Mouse (Mus musculus) lung, embryonic 14.5 days (tissue): ENCODE results near the gene Cdc42ep5. TPM values are rescaled to one million over a fixed set of nuclear protein-coding genes. Genes with fewer than 3 reads are reported as not detected.
"Not testable (repeated sequence)": the region's sequence is repeated elsewhere in the genome, so short reads cannot be mapped to it uniquely, and the experiment has no call there.

Experiments
- ATAC-seq: fragments of 200-750 bp; cut with Nextera tagmentation; 2 replicates; pipeline ENCODE4 v1.8.0; 2017; ENCODE audit warnings: mild to moderate bottlenecking, moderate TSS enrichment, moderate library complexity; ENCODE audit not compliant: insufficient read depth
- DNase-seq: peaks from one replicate; pipeline ENCODE4 v3.0.0-alpha.2; 2015
- H3K27ac ChIP-seq: fragments of 300-500 bp; sonication (generic); 2 replicates; pipeline ENCODE4 v1.5.1; 2014; ENCODE audit warnings: low read depth, mild to moderate bottlenecking, moderate library complexity
- H3K27me3 ChIP-seq: fragments of 300-500 bp; sonication (generic); 2 replicates; pipeline ENCODE4 v1.6.1; 2014; ENCODE audit warnings: low read length, control low read depth; ENCODE audit not compliant: insufficient read depth
- H3K36me3 ChIP-seq: fragments of 300-500 bp; sonication (generic); 2 replicates; pipeline ENCODE4 v1.6.1; 2014; ENCODE audit warnings: control low read depth; ENCODE audit not compliant: insufficient read depth
- H3K4me1 ChIP-seq: fragments of 300-500 bp; sonication (generic); 2 replicates; pipeline ENCODE4 v1.6.1; 2014; ENCODE audit warnings: antibody characterized with exemption, control low read depth; ENCODE audit not compliant: insufficient read depth
- H3K4me2 ChIP-seq: fragments of 300-500 bp; sonication (generic); 2 replicates; pipeline ENCODE4 v1.6.1; 2014; ENCODE audit warnings: mild to moderate bottlenecking
- H3K4me3 ChIP-seq: fragments of 300-500 bp; sonication (generic); 2 replicates; pipeline ENCODE4 v1.5.1; 2014; ENCODE audit warnings: low read depth, low read length
- H3K9ac ChIP-seq: fragments of 300-500 bp; sonication (generic); 2 replicates; pipeline ENCODE4 v1.6.1; 2014
- H3K9me3 ChIP-seq: fragments of 300-500 bp; sonication (generic); 2 replicates; pipeline ENCODE4 v1.6.1; 2016; ENCODE audit warnings: low read depth, low read length, control low read depth
- CTCF ChIP-seq: IDR thresholded peaks from 2 replicates; pipeline ENCODE4 v1.5.1; 2016; ENCODE audit warnings: antibody characterized with exemption, low read depth
- WGBS: fragments of 180-500 bp; shearing (Covaris S2); extraction: QIAGEN DNeasy Blood & Tissue Kit; methylation state at CpG from one replicate; pipeline ENCODE4 v1.1.7; 2014; 5-methylcytosine and 5-hydroxymethylcytosine counted together
- polyA plus RNA-seq: library from polyadenylated mRNA; unstranded; fragments of >200 nt; fragmentation: Nextera tagmentation; extraction: Ambion mirVana; gene quantifications from 2 replicates; pipeline ENCODE4 v1.2.1, GENCODE M21; 2014

Gene Cdc42ep5
- 33.3 and 37.5 TPM in 2 replicates for polyA plus RNA-seq

DNA sequence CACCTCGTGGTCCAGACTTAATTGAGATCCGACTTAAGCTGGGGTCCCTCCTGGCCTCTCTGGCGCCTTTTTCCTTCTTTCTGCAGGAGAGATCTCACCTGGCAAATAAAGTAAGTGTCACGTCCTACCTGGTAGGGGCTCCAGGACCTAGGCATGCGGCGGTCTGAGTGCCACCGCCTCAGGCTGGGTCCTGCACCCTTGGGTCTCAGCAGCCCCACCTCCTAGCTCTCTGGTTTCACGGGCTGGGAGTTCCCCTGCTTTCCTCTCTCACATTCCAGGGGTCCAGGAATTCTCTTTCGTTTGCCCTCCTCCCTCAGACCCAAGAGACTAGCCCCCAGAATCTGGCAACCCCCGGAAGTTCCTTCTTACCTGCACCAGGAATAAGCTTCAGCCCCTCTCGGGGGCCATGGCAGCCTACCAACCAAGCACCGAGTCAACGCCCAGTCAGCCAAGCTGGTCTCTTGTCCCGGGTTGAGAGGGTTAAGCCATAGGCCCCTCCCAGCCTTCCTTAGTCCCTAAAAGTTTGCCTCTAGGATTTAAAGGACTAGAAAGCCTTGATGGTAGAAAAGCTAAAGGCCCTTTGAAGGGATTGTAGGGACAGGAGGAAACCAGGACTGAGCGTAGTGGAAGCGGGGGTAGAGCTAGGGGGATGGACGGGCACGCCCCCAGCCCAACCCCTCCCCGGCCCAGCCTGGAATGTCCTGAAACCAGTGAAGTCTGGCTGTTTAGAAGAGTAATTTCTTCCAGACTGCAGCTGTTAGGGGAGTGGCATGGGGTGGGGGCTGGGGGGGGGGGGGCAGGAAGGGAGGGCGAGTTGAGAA, at the start of gene Cdc42ep5:
TSS of gene Cdc42ep5 (minus strand) at position 771 of the 821 bp plus-strand sequence.
- under 1% methylated on average over 19 of the region's 20 CpGs for WGBS

DNA sequence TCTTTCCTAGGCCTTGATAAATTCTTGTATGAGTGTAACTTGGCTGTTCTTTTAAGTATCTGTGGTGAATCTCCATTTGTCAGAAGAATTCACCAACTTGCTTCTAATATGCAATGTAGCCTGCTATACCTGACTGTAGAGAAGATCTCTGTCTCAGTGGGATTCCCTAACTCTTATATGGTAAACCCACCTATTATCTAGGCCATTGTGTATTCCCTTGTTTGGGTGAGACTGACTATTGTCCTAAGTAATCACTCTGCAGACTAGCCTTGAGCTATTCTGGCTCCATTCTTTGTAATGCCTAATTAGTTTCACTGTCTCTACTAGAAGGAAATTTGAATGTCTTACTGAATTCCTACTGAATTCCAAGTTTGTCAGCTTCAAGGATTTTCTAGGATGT, 48.8 kb upstream of the Cdc42ep5 start:
- DNase-seq, H3K36me3 ChIP-seq, H3K27ac ChIP-seq, ATAC-seq, H3K4me1 ChIP-seq, H3K27me3 ChIP-seq, H3K9ac ChIP-seq, H3K4me2 ChIP-seq, H3K9me3 ChIP-seq, H3K4me3 ChIP-seq: not testable (repeated sequence)

More for the DNA sequence above, at the start of gene Cdc42ep5:
- no peak for TF ChIP-seq CTCF
- Histone ChIP-seq H3K27me3 (no peaks in the 10 kb centered on the region), H3K4me3 (peak within 1 kb of the TSS; percentile 49), H3K9ac (peak within 1 kb of the TSS; percentile 54), H3K4me2 (peak within 1 kb of the TSS; percentile 78), H3K9me3 (no peaks in the 10 kb centered on the region), H3K27ac (peak within 1 kb of the TSS; percentile 79), H3K4me1 (no peaks in the 10 kb centered on the region; the same call in 1 of the 2 replicates), H3K36me3 (no peaks in the 10 kb centered on the region)
- peak; percentile 98 for ATAC-seq
- peak; percentile 79 for DNase-seq

DNA sequence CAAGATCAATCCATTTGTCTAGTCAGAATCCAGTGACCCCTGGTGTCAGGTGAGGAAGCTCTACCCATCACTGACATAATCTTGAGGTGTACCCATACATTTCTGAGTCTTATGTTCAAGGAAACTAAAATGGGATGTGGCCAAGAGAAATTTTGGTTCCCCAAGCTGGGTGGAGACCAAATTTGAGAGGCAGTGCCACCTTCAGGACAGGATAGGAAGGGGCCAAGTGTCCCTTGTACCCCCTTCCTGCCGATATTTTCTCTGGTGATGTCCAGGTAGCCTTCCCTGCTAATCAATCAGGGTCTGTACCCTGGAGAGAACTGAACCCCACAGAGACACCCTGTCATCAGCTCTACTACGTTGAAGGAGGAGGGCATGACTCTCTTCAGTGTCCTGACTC, 44.0 kb upstream of the Cdc42ep5 start:
- WGBS, result 33% methylated on average over 2 of the region's 2 CpGs
- Histone ChIP-seq H3K27me3 (no peaks in the 10 kb centered on the region), H3K9me3 (no peaks in the 10 kb centered on the region), H3K4me3 (no peak overlapping the region), H3K4me2 (no peak overlapping the region), H3K27ac (no peak overlapping the region), H3K9ac (no peak overlapping the region), H3K36me3 (no peaks in the 10 kb centered on the region), H3K4me1 (no peaks in the 10 kb centered on the region)
- TF ChIP-seq CTCF, result 0 out of 2 replicates have a peak, but pooled peaks have one; percentile 4
- ATAC-seq, result no peak
- no peak for DNase-seq

DNA sequence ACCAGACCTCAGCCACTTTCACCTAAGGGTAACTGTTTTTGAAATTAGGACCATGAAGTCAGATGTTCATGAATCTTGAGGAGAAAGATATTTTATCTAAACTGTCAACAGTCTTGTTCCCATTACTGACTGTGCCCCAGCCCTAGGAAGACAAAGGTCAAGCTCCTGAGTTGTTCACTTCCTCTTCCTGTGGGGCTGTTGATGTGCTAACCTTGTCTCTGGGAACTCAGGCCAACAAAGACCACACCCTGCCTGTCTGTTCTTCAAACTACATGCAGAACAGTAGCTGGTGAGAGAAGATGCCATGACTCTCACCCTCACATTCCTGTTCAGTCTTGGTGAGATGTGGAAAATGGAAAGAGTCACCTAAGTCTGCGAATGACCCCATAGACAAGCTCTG, 42.5 kb upstream of the Cdc42ep5 start:
- WGBS, result 75% methylated on average over 1 of the region's 1 CpGs
- no peaks in the 10 kb centered on the region for H3K9me3 ChIP-seq
- no peak for DNase-seq
- no peak overlapping the region for H3K4me3 ChIP-seq
- H3K4me2 ChIP-seq, result no peak overlapping the region
- no peak for ATAC-seq
- H3K27me3 ChIP-seq, result no peaks in the 10 kb centered on the region
- no peak for TF ChIP-seq CTCF
- no peak overlapping the region for H3K9ac ChIP-seq
- no peaks in the 10 kb centered on the region for H3K4me1 ChIP-seq
- H3K27ac ChIP-seq, result no peak overlapping the region
- no peaks in the 10 kb centered on the region for H3K36me3 ChIP-seq

DNA sequence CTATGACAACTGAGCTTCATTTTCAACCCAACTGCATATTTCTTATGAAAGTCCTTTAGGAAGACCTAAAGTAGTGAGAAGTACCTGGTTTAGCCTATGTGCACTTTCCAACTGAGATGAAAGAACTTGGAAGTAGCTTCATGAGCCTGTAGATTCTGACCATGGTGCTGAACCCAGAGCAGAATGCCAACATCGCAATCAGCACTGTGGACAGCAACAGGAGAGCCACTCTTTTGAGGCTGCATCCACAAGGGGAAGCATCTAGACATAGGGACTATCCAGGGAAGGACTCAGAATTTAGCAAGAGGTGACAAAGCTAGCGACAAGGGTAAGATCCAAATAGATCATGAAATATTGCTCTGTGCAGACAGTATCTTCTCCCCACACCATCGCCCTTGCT, 13.8 kb upstream of the Cdc42ep5 start:
- WGBS, result 39% methylated on average over 3 of the region's 3 CpGs
- H3K9me3 ChIP-seq, result no peaks in the 10 kb centered on the region

DNA sequence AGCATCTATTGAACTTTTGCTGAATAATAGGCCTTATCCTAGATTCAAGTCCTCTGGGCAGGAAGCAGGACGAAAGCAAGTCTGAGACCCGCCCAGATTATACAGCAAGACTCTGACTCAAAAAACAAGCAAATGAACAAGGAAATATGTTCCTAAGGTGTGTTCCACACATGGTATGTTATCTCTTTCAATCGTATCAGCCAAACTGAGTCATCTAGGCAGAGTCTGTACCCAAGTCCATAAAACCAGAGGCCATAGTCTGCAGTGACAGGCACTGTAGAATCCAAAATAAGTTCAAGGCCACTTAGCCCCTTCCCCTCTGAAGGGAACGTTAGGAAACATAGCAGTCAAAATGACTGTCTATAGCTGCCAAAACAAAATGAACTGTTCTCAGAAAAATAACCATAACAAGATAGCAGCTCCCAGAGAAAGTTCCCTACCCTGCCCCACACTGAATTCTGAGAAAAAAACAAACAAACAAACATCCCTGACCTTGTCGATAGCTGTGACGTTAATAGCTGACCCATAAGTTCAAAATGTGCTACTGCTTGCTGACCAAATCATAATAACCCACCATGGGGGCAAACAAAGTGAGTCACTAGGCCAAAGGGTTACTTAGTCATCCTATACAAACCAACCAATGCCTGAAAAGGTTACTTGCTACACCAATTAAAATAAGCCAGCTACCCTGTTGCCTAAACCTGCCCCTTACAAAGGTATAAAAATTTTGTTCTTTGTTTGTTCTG, 5.7 kb upstream of the Cdc42ep5 start:
- no peak overlapping the region for H3K4me3 ChIP-seq
- ATAC-seq, result no peak
- H3K27me3 ChIP-seq, result no peaks in the 10 kb centered on the region
- no peak overlapping the region for H3K4me2 ChIP-seq
- DNase-seq, result no peak
- no peaks in the 10 kb centered on the region for H3K36me3 ChIP-seq
- H3K9ac ChIP-seq, result no peak overlapping the region
- H3K4me1 ChIP-seq, result no peaks in the 10 kb centered on the region
- TF ChIP-seq CTCF, result no peak
- no peaks in the 10 kb centered on the region for H3K9me3 ChIP-seq
- H3K27ac ChIP-seq, result no peak overlapping the region
- 67% methylated on average over 6 of the region's 6 CpGs for WGBS

More for the DNA sequence above, 13.8 kb upstream of the Cdc42ep5 start:
- Histone ChIP-seq H3K4me3 (no peak overlapping the region), H3K36me3 (no peaks in the 10 kb centered on the region), H3K4me1 (no peaks in the 10 kb centered on the region), H3K9ac (no peak overlapping the region), H3K27ac (no peak overlapping the region), H3K27me3 (no peaks in the 10 kb centered on the region), H3K4me2 (no peak overlapping the region)
- no peak for TF ChIP-seq CTCF
- peak; percentile 83 for DNase-seq
- ATAC-seq, result no peak

DNA sequence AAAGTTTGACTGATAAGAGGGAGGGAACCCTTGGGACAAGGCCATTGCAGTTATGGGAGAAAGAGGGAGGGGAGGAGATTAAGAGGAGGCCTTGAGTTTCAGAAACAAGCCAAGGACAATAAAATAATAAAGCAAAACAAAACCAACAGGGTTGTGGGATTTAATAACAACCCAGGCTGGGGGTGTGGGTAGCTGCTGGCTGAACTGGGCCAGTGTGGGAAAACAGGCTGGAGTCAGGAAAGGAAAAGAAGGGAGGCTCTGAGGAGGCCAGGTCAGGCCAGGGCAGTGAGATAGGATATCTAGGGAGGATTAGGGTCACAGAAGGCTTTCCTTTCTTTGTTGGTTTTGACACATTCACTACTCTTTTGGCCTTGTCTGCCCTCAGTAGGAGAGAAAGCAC, 2.4 kb upstream of the Cdc42ep5 start:
- ATAC-seq (no peak), DNase-seq (no peak)
- Histone ChIP-seq H3K4me1 (no peaks in the 10 kb centered on the region; the same call in 1 of the 2 replicates), H3K36me3 (no peaks in the 10 kb centered on the region), H3K4me3 (no peak overlapping the region), H3K9ac (no peak overlapping the region), H3K27ac (no peak overlapping the region), H3K9me3 (no peaks in the 10 kb centered on the region), H3K27me3 (no peaks in the 10 kb centered on the region), H3K4me2 (no peak overlapping the region)
- no peak for TF ChIP-seq CTCF
